Mouse (Mus musculus) lung, postnatal 10 days (tissue): ENCODE data around the gene Tmem63b.

Experiments used
- DNase-seq: peaks from one replicate; pipeline ENCODE4 v3.0.0; 2021

Gene Tmem63b

DNA sequence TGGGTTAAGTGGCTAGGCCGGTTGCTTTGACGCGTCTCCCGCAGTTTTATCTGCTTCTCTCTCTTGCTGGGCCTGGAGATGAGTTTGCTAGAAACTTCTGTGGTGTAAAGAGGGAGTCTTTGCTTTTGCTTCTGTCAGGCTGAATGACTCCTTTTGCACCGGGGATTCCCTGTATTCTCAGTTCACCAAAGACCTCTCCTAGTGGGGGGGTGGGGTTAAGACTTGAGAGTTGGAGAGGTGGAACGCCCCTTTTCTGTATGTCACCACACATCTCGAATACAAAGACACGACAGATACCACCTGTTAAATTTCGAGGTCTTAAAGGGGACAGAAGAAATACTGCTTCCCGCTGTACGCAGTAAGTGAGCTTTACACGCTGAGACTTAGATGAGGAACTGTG, at the start of gene Tmem63b:
Tmem63b (minus strand) TSS at position 190 of the 400 bp plus-strand sequence.
- no peak for DNase-seq

DNA sequence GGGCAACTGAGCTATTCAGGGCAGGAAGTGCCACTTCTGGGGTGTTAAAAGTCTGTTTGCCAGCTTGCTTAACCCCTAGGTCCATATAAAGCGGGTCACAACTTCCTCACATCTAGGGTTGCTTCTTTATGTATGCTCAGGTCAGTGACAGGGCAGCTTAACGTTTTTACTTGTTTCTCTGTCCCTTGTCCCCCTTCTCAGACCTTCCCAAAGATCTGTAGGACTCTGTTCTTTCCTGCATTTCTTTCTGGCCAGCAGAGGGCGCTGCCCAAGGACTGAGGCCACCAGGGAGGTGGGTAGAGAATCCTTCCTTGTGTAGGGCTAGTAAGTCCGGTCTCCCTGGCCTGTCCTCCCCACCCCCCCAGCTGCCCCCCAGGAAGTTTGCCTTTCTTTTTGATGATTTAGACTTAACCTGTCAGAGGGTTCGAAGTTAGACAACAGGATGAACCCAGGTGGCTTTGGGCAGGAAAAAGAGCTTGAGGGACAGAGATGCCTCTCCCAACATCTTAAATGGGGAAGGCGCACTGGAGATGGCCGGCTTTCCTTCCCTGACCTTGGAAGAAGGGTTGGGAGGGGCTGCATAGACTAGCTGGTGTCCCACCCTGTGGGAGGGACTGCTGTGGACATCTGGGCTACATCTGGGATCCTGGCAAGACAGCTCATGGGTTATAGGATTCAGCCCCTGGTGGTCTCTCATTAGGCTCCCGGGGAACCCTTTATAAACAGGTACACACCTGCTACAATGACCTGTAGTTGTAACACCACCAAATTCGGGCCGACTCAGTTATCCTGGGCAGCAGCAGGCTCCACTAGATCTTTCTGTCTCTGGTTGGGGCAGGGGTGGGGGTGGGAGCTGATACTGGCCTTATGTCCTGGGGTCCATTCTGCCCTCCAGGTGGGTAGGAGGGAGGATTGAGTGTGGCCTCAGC, 48.9 kb upstream of the Tmem63b start:
- DNase-seq: peak; percentile 91

DNA sequence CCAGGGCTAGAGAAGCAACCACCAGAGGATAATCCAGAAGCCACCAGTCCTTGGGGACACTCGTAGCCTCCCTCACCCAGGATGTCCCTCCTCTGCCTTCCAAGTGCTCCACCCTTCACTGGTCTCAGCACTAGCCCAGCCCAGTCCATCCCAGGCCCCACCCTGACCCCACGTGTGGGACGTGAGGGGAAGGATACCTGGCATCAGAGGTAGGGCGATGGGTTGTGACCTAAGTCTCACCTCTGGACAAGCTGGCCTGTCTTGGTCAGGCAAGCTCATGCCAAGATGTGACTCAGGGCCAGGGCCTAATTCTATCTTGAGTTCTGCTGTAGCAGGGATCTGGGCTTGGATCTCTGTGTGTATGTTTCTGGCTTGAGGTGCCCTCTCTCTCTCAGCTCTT, 48.2 kb upstream of the Tmem63b start:
- no peak for DNase-seq

DNA sequence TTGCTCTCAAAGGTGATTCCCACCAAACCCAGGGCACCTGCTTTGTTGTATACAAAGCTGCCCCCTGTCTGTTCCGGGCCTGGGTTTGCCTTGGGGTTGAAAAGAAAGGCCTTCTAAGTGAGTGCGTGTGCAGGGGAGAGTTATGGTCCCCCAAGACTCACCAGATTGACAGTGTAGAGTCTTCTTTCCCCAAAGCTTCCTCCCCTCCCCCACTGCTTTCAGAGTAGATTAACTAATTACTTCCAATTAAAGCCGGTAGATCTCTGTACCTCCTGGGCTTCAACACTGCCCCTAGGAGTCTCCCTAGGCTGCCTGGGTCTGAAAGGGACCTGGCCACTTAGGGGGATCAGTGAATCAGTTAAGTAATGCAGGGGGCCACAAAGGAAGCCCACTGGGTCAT, 47.6 kb upstream of the Tmem63b start:
- no peak for DNase-seq

DNA sequence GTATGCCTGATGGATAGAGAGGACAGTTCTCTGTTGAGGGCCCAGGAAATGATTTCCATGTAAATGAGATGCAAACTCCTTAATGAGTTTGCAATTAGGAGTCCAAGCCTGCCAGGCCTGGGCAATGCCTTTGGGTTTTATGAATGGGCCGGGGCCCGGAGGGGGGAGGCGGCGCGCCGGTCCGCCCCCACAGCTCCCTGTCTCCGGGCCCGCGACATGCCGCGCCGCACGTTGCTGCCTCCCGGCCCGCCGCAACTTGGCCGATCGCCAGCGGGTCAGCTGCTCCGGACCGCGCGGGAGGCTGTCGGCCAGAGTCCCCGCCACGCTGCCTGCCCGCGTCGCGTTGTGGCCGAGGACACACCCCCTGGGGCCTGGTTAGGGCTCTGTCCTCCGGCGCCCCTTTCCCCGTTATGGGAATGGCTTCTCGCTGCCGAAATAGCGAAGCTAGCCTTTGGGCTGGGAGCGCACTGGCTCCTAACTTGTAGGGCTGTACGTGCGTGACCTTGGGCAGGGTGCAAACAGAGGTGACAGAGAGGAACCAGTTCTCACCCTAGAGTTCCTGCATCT, 47.1 kb upstream of the Tmem63b start, which contains the start of gene 1600014C23Rik:
1600014C23Rik (minus strand) TSS at position 110 of the 567 bp plus-strand sequence.
- DNase-seq: peak; percentile 61

DNA sequence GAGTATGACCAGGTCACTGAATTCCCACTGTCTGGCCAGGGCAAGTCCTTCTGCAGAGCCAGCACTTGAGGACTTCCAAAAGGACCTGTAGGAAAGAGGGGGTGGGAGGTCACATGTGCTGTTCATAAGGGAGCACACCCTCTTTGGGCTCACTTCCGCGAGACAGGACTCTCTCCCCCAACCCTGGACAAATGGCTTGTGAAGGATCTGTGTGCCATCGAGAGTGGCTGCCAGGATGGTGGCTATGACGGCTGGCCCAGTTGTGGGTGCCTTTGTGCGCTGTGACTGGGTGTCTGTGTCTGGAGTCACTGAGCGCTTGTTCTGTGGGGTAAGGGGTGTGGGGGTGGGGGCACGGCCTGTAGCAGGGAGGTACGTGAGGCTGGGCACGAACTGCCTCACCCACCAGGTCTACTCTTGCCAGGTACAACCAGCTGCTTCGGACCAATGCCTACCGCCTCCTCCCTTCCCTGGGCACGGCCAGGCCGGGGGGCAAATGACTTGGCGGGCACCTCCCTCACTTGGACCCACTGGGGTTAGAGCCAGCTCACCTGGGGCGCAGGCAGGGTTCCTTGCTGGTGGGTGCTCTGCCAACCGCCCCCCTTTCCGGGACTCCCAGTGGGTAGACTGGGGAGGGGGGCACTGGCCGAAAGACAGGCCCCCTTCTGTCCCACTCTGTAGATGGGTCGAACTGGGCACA, 46.5 kb upstream of the Tmem63b start:
- peak; percentile 20 for DNase-seq

DNA sequence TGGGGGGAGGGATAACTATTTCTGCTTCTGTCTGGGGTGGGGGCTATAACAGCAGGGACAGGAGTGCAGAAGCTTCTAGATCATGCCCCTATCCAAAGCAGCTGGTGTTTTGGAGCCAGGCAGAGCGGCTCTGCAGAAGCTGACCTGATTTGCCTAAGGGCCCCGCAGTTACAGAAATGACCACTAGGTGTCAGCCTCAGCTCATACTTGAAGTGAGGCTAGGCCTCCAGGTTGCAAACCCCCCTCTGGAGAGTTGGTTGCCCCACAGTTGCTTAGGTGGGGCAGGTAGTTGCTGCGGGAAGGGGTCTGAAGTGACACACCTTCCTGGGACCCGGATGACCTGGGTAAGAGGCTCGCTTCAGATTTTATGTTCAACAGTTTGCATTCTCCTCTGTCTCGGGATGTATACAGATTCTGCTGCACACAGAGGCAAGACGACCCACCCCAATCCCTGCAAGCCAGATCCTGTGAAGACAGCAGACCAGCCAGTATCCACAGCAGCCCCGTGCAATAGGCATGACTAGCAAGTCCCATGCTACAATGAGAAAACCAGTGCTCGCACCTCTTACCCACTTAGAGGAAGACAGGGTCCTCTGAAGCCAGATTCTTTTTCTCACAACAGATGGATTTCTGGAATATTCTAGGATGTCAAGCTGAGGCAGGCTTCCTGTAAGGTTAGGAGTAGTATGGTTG, 44.6 kb upstream of the Tmem63b start:
- peak; percentile 92 for DNase-seq

DNA sequence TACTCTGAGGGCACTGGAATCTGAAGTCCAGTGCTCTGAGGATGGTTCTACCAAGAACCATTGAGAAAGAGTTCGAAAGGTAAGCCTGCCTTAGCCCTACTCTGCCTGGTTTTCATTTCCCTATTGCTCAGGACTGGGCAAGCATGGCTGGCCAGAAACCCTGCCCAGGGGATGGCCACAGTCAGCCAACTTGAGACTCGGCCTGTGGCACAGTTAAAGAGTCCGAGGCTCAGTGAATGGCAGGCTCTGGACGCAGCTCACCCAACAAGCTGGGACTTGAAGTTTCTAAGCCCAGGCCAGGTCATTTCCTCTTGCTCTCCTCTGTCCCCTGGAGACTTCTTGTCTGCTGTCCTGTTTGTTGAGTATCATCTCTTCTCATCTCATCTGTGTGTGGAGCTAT, 44.0 kb upstream of the Tmem63b start:
- no peak for DNase-seq

DNA sequence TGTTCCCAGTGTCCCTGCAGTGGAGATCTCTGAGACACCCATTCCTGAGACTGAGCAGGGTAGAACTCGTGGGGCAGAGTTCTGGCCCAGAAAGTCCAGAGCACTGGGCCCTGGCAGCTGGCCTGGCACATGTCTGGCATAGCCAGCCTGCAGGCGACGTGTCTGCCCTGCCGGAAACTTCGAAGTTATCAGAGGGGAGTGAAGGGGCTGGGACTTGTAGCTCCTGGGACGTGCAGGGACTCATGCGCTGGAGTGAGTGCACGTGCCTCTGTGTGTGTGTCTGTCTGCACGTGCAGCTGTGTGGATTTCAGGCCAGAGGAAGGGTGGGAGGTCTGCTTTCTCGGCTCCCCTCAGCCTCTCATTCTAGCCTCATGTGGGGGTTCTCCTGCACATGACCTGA, 42.7 kb upstream of the Tmem63b start:
- no peak for DNase-seq

DNA sequence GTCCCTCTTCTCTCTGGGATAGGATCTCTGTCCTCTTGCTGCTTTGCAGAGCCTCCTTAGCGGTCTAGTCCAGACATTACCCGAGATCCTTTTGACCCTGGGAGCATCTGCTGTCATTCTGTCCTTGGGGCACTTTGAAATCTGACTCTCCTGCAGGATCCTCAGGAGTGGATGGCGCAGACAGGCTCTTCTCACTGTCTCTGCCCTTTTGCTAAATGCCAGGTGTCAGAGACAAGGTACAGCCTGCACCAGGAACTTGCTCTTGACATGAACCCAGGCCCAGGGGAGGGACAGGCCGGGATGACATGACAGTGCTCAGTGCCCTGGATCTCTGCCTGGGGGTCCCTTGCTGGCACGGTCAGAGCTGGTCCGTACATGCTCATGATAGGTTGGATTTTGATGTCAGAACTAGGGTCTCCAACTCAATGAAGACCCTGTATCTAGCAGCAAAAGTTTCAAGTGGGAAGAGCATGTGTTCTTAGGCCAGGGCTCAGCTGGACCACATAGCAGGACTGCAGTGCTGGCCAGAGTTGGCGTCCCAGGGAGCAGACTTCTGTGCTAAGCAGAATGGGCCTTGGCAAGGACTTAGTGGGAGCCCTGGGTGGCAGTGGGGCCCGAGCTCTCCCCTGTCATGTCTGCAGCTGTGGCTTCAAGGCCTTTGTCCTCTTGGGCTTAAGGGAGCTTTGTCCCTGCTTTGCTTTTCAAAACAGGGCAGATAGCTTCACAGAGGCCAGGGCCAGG, 41.4 kb upstream of the Tmem63b start:
- no peak for DNase-seq

DNA sequence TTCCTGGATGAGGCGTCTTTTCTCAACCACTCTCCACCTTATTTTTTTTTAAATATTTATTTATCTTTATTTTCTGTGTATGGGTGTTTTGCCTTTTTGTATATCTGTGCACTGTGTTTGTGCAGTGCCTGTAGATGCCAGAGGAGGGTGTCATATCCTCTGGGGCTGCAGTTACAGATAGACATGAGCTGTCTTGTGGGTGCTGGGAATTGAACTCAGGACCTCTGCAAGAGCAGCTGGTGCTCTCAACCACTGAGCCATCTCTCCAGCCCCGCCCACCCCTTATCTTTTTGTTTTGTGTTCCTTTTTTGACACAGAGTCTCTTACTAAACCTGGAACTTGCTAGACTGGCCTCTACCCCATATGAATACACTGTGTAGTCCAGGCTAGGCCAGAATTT, 40.8 kb upstream of the Tmem63b start:
- DNase-seq: no peak

DNA sequence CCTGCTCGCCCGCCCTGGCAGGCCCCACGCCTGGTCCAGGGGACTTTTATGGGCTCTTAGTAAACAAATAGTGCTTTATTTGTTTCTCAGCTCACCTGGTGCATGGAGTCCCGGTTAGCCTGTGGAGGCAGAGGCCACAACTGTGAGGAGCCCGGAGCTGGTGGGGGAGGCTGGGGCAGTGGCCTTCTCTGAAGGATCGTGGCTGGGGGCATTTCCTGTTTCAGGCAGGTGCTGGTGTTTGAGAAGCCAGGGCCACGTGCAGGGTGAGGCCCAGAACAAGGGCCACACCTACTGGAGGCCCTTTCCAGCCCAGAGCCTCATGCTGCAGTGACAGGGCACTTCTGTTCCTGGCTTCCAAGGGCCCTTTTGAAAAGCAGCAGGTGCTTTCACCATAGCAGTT, 39.5 kb upstream of the Tmem63b start:
- DNase-seq: peak; percentile 36

DNA sequence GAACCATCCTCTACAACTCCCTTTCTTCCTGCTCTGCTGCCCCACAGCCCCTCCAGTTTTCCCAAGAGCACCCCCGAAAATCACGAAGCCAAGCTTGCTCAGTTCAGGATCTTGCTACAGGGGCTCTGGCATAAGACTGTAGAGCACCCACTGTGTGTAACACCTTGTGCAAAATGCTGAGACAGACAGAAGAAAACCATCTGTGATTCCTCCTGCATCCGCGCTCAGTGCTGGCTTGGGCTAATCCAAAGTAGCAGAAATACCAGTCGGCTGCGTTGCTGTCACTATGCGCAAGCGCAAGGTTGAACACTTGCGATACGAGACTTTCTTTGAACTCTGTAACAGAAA, 37.8 kb upstream of the Tmem63b start:
- no peak for DNase-seq

DNA sequence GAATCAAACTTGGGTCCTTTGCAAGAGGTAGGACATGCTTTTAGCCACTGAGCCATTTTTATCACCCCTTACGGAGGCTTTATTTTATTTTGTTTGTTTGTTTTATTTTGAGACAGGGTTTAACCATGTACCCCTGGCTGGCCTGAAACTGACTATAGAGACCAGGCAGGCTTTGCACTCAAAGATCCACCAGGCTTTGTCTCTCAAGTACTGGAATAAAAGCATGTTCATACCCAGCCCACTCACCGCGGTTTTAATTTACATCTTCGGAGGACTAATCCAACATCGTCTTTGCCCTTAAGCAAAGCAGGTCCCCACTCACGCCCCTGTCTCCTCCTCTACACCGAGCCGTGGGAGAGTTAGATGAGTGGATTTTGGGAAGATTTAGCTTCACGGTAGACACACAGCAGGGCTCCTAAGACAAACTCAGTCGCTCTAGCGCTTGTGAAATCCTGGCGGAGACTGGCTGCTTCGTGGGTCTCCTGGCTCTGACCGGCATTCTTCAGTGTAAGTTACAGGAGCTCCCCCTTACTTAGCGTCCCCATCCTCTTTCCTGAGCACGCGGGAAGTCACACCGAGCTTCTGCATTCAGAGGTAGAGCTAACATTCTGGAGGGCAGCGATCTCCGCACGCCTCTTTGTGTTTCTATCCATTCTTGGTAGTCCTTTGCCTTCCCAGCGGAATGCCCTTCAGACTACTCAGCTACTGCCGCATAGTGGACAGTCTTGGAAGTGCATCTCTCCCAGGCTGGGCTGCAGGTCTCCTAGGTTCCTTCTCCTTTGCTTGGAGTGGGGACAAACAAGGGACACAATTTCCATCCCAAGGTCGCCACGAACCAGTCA, 37.2 kb upstream of the Tmem63b start:
- DNase-seq: peak; percentile 89

DNA sequence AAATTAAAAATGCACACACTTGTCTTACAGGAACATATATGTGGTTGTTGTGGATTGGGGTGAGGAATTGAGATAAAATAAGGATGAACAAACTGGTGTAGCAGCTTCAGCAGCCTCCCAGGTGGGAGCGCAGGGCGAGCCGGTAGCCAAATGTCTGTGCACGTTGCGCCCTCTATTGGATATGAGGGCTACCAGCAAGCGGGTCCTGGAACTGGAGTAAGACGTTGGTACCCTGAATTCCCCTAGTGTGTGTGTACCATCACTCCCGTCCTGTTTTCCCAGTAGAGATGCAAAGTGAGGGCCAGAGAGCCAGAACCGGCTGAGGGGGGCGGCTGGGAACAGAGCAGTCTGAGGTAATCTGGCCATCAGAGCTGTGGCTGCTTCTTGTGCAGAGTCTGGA, 31.6 kb upstream of the Tmem63b start:
- DNase-seq: peak; percentile 83

DNA sequence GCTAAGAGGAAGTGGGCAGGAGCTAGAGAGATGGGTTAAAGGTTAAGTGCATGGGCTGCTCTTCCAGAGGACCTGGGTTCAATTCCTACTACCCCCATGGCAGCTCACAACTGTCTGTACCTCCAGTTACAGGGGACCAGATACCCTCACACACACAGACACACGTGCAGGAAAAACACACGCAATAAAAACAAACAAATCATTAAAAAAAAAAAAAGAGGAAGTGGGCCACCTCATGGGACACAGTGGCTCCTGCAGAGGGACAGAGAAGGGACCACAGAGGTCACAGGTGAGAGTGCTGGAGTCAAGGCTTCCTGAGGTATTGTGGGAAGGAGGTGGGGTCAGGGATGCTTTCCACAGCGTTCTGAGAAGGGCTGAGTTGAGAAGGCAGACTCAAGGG, 24.8 kb upstream of the Tmem63b start:
- DNase-seq: no peak

DNA sequence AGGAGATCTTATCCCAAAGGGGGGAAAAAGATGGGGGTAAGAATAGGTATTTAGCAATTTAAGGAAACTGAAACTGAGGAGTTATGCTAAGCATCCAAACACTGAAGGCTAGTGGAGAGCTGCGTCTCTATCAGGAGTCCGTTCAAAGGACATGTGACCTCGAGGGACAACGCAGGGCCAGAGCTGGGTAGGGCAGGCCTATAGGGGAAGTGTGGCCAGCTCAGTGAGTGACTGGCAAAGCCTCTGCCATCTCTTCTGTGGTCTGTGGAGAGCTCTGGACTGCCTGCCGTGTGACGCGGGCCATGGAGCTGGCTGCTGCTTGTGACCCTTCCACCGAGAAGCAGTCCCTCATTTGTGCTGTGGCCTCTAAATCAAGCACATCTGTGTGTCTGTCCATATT, 23.7 kb upstream of the Tmem63b start:
- DNase-seq: no peak

DNA sequence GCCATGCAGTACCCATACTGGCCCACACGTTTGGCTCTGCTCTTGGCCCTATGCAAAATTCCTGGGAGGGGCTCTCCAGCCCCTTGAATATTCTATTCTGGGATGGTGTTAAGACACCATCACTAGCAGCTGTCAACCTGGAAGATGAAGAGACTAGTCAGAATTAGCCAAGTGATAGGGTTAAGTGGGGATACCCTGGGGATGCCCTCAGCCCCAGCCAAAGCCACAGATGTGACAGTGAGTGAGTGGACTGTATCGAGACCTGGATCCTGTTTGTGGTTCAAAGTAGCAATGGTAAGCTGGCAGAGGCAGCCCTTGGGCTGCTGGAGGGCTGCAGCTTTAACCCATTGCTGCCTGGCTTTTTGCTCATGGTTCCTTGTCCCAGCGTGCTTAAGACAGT, 23.1 kb upstream of the Tmem63b start:
- no peak for DNase-seq

DNA sequence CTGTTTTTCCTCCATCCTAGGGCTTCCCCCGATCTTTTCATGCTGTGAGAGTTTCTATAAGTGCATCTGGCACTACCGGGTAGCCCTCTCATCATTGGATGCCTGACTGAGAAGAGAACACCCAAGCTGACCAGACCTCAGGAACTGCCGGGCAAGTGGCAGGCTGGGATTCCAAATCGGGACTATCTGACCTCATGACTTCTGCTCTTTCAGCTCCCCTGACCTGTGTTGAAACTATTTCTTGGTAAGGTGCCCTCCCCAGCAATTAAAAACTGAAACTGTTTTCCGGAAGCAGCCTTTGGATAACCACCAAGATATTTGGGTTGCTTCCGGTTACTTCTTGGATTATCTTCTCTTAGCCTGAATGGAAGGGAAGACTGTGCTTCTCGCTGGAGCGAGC, 21.5 kb upstream of the Tmem63b start:
- DNase-seq: no peak

DNA sequence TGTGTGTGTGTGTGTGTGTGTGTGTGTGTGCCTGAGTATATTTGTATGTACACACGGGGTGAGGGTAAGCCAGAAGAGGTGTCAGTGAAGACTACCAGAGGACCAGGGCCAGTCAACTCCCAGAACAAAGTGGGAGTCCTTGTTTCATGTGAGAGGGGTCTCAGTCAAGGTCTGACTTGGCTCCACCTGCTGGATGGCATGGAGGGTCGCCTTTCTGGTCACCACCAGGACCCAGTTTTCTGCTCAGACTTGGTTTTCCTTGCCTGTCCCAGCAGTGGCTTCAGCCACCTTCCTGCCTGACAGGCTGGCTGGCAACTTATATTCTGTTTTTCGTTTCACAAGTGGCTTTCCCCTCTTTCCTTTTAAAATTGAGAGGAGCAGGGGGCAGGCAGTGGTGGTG, 20.7 kb upstream of the Tmem63b start:
- DNase-seq: no peak

DNA sequence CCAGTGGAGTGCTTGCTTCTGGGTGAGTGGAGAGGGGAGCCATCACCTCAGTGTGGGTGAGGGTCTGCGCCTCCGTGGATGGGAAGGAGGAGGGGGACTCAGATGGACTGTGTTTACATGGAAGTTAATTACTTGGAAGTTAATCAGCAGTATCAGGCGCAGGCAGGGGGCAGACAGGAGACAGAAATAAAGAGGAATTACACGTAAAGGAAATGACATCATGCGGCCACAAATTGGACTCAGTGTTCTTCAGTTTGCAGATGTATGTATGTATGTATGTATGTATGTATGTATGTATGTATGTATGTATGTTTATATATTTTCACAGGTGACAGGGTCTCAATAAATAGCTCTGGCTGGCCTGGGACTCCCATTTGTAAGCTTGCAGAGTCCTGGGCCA, 20.1 kb upstream of the Tmem63b start:
- DNase-seq: no peak

DNA sequence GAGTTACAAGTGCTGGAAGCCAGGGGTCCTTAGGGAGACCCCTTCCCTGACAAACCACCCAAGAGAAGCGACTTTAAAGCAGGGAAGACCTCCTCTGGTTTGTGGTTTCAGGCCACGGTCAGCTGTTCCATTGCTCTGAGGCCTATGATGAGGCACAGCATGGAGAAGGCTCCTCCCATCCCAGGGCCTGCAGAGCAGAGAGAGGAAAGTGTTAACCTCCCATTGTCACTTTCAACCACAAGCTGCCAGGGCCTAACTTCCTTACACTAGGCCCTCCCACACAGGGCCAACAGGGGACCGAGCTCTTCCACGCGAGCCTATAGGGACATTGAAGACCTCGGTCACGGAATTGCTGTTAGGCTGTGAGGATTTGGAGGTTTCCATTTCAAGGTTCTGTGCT, 16.5 kb upstream of the Tmem63b start:
- no peak for DNase-seq
